Mouse (Mus musculus): ENCODE measurements around the gene Tgds. TPM values are rescaled to one million over a fixed set of nuclear protein-coding genes. Genes with fewer than 3 reads are reported as not detected.

Gene Tgds
- polyA plus RNA-seq, 1 experiment from 2014 or later = 32.6 TPM

DNA sequence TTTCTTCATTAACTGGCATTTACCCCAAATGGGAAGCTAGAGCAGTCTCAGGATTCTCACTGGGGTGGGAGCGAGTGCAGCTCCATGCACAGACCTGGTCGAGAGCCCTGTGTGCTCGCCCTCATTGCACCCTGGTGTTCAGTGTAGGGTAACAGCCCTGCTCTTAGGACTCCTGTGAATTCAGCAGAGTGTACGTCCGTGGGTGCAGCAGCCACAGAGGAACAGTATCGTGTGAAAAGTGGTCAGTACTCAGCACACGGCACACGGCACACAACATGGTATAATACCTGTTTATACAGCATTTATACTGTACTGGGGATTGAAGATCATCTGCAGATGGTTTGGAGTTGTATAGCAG is 19.7 kb upstream of the Tgds start:
- WGBS = 90% methylated on average over 8 of the region's 8 CpGs
- no peak overlapping the region for H3K4me3 ChIP-seq (ENCODE audit: low read depth, low read length)
- ATAC-seq (ENCODE audit: insufficient read depth) (no peak), DNase-seq (no peak)
- H3K4me2 ChIP-seq = no peak overlapping the region
- TF ChIP-seq CTCF (IDR thresholded peaks at IDR 0.05; ENCODE audit: low read depth) = no peak
- H3K9ac ChIP-seq = no peak overlapping the region
- H3K36me3 ChIP-seq (ENCODE audit: insufficient read depth) = peaks cover 63% of the 10 kb centered on the region
- H3K27me3 ChIP-seq (ENCODE audit: insufficient read depth, low read length) = no peaks in the 10 kb centered on the region
- H3K27ac ChIP-seq (ENCODE audit: low read depth) = no peak overlapping the region
- no peaks in the 10 kb centered on the region for H3K9me3 ChIP-seq (ENCODE audit: low read depth, low read length)
- H3K4me1 ChIP-seq (ENCODE audit: insufficient read depth) = no peaks in the 10 kb centered on the region

DNA sequence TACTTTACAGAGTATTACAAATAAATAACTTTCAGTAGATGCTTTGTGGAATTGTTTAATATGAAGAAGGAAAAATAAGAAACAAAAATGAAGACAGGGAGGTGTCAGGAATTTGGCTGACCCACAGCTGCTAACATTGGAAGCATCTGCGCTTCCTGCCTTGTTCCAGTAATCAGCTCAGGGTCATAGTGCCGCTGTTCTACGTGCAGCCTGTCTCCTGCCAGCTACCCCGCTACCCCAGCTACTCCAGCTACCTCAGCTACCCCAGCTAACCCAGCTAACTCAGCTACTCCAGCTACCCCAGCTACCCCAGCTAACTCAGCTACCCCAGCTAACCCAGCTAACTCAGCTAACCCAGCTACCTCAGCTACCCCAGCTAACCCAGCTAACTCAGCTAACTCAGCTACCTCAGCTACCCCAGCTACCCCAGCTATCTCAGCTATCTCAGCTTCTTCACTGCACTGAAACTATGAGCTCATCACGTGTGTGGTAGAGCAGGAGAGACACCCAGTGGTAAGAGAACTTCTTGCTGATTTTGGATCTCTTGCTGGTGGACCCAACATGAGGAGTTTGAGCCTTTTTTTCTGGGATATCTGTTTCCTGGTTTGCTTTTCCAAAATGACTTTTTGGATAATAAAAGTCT is 19.2 kb upstream of the Tgds start:
- Histone ChIP-seq H3K36me3 (ENCODE audit: insufficient read depth) (peaks cover 62% of the 10 kb centered on the region), H3K4me3 (ENCODE audit: low read depth, low read length) (no peak overlapping the region), H3K27ac (ENCODE audit: low read depth) (no peak overlapping the region), H3K9ac (no peak overlapping the region), H3K4me2 (no peak overlapping the region), H3K4me1 (ENCODE audit: insufficient read depth) (no peaks in the 10 kb centered on the region), H3K9me3 (ENCODE audit: low read depth, low read length) (no peaks in the 10 kb centered on the region), H3K27me3 (ENCODE audit: insufficient read depth, low read length) (no peaks in the 10 kb centered on the region)
- DNase-seq (peak; percentile 65), ATAC-seq (ENCODE audit: insufficient read depth) (peak; percentile 55; the same call in 1 of the 2 replicates)
- TF ChIP-seq CTCF (IDR thresholded peaks at IDR 0.05; ENCODE audit: low read depth) = peak; percentile 54
- 56% methylated on average over 5 of the region's 5 CpGs for WGBS

DNA sequence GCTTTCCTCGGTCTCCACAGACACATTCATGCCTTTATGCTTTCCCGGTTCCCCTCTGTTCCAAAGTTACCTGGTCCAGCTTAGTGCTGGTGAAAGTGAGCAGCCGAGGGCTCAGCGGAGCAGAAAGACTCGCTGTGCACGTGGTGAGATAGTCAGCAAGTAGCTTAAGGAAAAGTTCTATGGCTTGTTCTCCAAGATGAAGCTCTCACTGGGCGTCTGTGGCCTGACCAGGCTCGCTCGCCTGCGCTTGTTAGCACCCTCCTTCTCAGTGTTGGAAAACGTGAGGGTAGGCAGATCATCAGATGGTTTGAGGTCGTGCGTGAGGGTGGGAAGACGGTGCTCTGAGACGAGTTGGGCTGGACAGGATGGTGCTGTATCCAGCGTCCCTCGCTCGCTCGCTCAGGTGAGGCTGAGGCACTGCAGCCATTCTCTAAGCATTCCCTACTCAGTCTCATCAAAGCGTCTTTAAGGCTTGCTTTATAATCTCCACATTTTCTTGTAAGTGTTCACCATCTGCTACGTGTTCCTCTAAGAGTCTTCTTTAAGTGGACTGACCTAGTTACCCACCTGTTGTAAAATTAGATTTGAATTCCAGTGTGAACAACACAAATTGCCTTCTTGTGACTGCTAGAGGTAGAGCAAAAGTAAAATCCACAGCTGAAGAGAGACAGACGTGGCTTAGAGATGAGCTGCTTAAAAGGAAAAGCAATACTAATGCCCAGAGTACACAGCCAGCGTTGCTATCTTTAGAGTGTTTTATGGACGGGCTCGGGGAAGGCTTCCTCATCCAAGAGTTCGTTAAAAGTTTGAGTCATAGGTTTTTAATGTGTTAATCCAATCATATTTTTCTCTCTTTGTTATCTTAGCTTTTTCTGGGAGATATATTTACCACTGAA is 18.3 kb upstream of the Tgds start:
- Histone ChIP-seq H3K36me3 (ENCODE audit: insufficient read depth) (peaks cover 54% of the 10 kb centered on the region), H3K27me3 (ENCODE audit: insufficient read depth, low read length) (no peaks in the 10 kb centered on the region), H3K4me1 (ENCODE audit: insufficient read depth) (no peaks in the 10 kb centered on the region), H3K27ac (ENCODE audit: low read depth) (no peak overlapping the region), H3K4me3 (ENCODE audit: low read depth, low read length) (no peak overlapping the region), H3K4me2 (no peak overlapping the region), H3K9ac (no peak overlapping the region), H3K9me3 (ENCODE audit: low read depth, low read length) (no peaks in the 10 kb centered on the region)
- ATAC-seq (ENCODE audit: insufficient read depth) = no peak
- TF ChIP-seq CTCF (IDR thresholded peaks at IDR 0.05; ENCODE audit: low read depth) = no peak
- peak; percentile 13 for DNase-seq
- WGBS = 82% methylated on average over 26 of the region's 26 CpGs

DNA sequence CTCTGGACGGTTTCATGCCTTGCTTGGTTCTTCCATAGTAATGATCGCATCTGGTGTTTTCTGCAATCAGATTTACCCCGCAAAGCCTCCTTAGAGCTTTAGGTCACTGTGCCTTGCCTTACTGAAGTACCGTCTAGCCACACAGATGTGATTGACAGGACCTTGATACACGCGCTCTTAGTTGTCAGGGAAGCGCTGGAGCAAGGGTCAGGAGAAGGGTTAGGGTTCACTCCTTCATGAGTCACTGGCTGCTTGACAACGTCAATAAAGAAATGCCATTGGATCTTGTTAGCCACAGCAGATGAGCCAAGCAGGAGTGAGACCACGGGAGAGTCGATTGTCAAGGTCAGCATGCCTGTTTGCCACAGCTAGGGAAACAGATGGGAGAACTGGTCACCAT is 16.0 kb upstream of the Tgds start:
- WGBS = 70% methylated on average over 10 of the region's 10 CpGs
- TF ChIP-seq CTCF (IDR thresholded peaks at IDR 0.05; ENCODE audit: low read depth) = no peak

DNA sequence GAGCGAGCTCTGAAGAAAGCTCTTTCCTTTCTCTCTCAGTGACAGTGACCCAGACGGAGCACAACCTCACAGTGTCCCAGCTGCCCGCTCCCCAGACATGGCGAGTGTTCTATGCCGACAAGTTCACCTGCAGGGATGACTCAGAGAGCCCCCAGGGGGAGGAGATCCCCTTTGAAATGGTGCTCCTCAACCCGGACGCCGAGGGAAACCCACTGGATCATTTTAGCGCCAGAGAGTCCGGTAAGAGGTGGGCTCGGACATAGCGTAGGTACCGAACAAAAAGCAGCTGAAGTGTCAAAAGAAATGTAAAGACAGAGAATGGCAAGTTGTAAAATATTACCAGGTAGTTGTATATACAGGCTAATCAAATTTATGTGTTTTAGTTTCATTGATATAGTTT is 15.5 kb upstream of the Tgds start:
- WGBS = 92% methylated on average over 13 of the region's 13 CpGs
- Histone ChIP-seq H3K9ac (no peak overlapping the region), H3K4me3 (ENCODE audit: low read depth, low read length) (no peak overlapping the region), H3K4me2 (no peak overlapping the region), H3K27me3 (ENCODE audit: insufficient read depth, low read length) (no peaks in the 10 kb centered on the region), H3K9me3 (ENCODE audit: low read depth, low read length) (no peaks in the 10 kb centered on the region), H3K27ac (ENCODE audit: low read depth) (no peak overlapping the region), H3K4me1 (ENCODE audit: insufficient read depth) (no peaks in the 10 kb centered on the region), H3K36me3 (ENCODE audit: insufficient read depth) (peaks cover 34% of the 10 kb centered on the region)
- no peak for ATAC-seq (ENCODE audit: insufficient read depth)
- no peak for DNase-seq
- no peak for TF ChIP-seq CTCF (IDR thresholded peaks at IDR 0.05; ENCODE audit: low read depth)

More for the DNA sequence above, 16.0 kb upstream of the Tgds start:
- ATAC-seq (ENCODE audit: insufficient read depth) (no peak), DNase-seq (no peak)
- peaks cover 39% of the 10 kb centered on the region for H3K36me3 ChIP-seq (ENCODE audit: insufficient read depth)
- H3K4me1 ChIP-seq (ENCODE audit: insufficient read depth) = no peaks in the 10 kb centered on the region
- no peaks in the 10 kb centered on the region for H3K27me3 ChIP-seq (ENCODE audit: insufficient read depth, low read length)
- H3K27ac ChIP-seq (ENCODE audit: low read depth) = no peak overlapping the region
- no peak overlapping the region for H3K4me3 ChIP-seq (ENCODE audit: low read depth, low read length)
- H3K4me2 ChIP-seq = no peak overlapping the region
- H3K9ac ChIP-seq = no peak overlapping the region
- no peaks in the 10 kb centered on the region for H3K9me3 ChIP-seq (ENCODE audit: low read depth, low read length)

DNA sequence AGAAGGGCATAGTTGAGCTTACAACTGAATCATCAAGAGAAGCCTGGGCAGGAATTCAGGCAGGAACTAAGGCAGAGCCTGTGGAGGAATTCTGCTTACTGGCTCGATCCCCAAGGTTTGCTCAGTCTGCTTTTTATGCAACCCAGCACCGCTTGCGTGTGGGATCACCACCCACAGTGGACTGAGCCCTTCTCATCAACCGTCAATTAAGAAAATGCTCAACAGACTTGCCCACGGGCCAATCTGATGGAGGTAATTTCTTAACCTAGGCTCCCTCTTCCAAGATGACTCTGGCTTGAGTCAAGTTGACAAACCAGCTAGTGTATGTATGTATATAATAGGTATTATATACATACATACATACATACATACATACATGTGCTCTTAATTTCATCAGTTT is 9.7 kb upstream of the Tgds start:
- H3K4me1 ChIP-seq (ENCODE audit: insufficient read depth) = 0 out of 2 replicates have a peak, but pooled peaks cover 4% of the 10 kb centered on the region
- WGBS = 87% methylated on average over 5 of the region's 5 CpGs
- no peak for ATAC-seq (ENCODE audit: insufficient read depth)

DNA sequence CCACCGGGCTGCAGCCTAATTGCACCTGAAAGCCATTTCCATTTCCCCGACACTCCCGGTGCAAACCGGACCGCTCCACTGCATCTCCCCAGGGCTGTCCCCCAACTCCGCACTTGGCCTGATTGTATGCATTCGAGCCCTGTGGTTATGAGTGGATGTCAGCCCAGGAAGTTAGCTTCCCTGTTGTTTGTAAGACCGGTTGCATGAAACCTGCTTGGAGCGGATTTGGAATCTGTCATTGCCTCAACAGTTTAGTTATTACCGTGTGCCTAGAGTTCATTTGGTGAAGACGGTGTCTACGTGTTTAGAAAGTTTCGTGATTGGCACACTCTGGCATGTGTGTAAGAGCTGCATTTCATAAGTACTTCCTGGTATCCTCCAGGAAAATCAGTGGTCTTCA is 4.9 kb upstream of the Tgds start:
- Histone ChIP-seq H3K36me3 (ENCODE audit: insufficient read depth) (peaks cover 33% of the 10 kb centered on the region), H3K4me2 (peak overlapping the region; percentile 86), H3K4me1 (ENCODE audit: insufficient read depth) (0 out of 2 replicates have a peak, but pooled peaks cover 4% of the 10 kb centered on the region), H3K27me3 (ENCODE audit: insufficient read depth, low read length) (no peaks in the 10 kb centered on the region), H3K4me3 (ENCODE audit: low read depth, low read length) (peak overlapping the region; percentile 80), H3K9me3 (ENCODE audit: low read depth, low read length) (no peaks in the 10 kb centered on the region), H3K27ac (ENCODE audit: low read depth) (peak overlapping the region; percentile 70; the same call in 1 of the 2 replicates), H3K9ac (peak overlapping the region; percentile 84)
- under 1% methylated on average over 13 of the region's 13 CpGs for WGBS
- DNase-seq (peak; percentile 48), ATAC-seq (ENCODE audit: insufficient read depth) (peak; percentile 26)
- TF ChIP-seq CTCF (IDR thresholded peaks at IDR 0.05; ENCODE audit: low read depth) = no peak

More for the DNA sequence above, 9.7 kb upstream of the Tgds start:
- H3K4me2 ChIP-seq = no peak overlapping the region
- no peaks in the 10 kb centered on the region for H3K27me3 ChIP-seq (ENCODE audit: insufficient read depth, low read length)
- H3K4me3 ChIP-seq (ENCODE audit: low read depth, low read length) = no peak overlapping the region
- H3K27ac ChIP-seq (ENCODE audit: low read depth) = no peak overlapping the region
- DNase-seq = no peak
- no peak for TF ChIP-seq CTCF (IDR thresholded peaks at IDR 0.05; ENCODE audit: low read depth)
- no peak overlapping the region for H3K9ac ChIP-seq
- peaks cover 39% of the 10 kb centered on the region for H3K36me3 ChIP-seq (ENCODE audit: insufficient read depth)
- H3K9me3 ChIP-seq (ENCODE audit: low read depth, low read length) = no peaks in the 10 kb centered on the region
